ENCODE assay signal across 12 mouse cellular contexts in the genomic region with DNA sequence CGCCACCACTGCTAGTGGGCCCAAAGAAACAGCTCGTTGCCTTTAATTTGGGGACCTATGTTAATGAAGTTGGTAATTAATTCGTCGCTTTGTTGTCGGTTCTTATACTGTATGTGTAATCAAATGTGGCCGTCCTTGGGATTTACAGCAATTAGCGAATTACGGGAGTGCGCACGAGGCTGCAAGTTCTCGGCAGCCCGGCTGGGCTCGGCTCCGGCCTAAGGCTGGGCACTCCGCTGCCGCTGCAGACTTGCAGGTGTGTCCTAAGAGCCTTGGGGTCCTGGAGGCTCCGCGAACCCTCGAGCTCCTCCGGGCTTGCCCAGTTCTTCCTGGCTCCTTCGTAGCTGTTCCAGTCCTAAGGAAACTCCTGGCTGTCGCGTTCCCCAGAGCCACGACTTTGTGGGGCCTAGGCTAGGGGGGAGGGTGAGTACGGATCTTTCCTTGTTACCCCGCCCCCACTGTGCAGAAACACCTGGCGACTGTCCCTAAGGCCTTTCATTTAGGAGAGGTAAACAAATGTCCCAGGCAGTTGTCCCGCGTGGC. TPM values are rescaled to one million over a fixed set of nuclear protein-coding genes. Genes with fewer than 3 reads are reported as not detected.
DNase-seq lines count a peak whose midpoint lies in the region; ATAC-seq and TF ChIP-seq lines count a peak whose summit lies in the region.
"Had no signal": no experiment of that assay in that cellular context is flagged by ENCODE, and none has a peak within 500 bp of the region (broad histone marks: within the 10 kb centered on the region; RNA-seq: fewer than 3 reads in every experiment).

No protein-coding gene starts in this region.

- peaks cover 46% of the 10 kb centered on the region for H3K4me1 ChIP-seq in forebrain, embryonic 12.5 days
- H3K4me1 ChIP-seq in limb, embryonic 12.5 days (replicated peaks), result peaks cover 33% of the 10 kb centered on the region

- TF ChIP-seq CTCF in gastrocnemius, adult 2 months (IDR thresholded peaks at IDR 0.05), result no peak

- peak; percentile 10 for DNase-seq in gastrocnemius, postnatal 10 days
- DNase-seq in gastrocnemius, adult 2 months, result no peak
- peak; percentile 72 for DNase-seq in ZHBTc4 (ENCODE audit: low read depth, low spot score)
- no peak for DNase-seq in thymus, adult 18-20 months
- no peak for DNase-seq in frontal cortex, postnatal 10 days (ENCODE audit: low spot score in 2 of 2)
- DNase-seq: thymus, adult 2 months had no signal

- no peaks in the 10 kb centered on the region for H3K9me3 ChIP-seq in forebrain, embryonic 12.5 days
- H3K9me3 ChIP-seq in limb, embryonic 12.5 days, result no peaks in the 10 kb centered on the region

- peak overlapping the region; percentile 57 for H3K9ac ChIP-seq in forebrain, embryonic 12.5 days
- H3K9ac ChIP-seq in limb, embryonic 12.5 days (replicated peaks), result no peak overlapping the region

- H3K27me3 ChIP-seq in forebrain, embryonic 12.5 days, result peaks cover 71% of the 10 kb centered on the region
- H3K27me3 ChIP-seq in limb, embryonic 12.5 days, result peaks cover 86% of the 10 kb centered on the region

- ATAC-seq in forebrain, embryonic 12.5 days (ENCODE audit: low FRiP score), result peak; percentile 37
- 0 out of 2 replicates have a peak, but pooled peaks have one; percentile 39 for ATAC-seq in limb, embryonic 12.5 days (ENCODE audit: insufficient number of reproducible peaks, insufficient read depth, low FRiP score, low TSS enrichment, low read depth)
- ATAC-seq in erythroblast, adult 5-6 weeks (replicated peaks; ENCODE audit: low FRiP score, poor library complexity, severe bottlenecking), result no peak

- peak overlapping the region; percentile 66 for H3K4me2 ChIP-seq in forebrain, embryonic 12.5 days
- H3K4me2 ChIP-seq in limb, embryonic 12.5 days, result no peak overlapping the region

- no peak overlapping the region for H3K4me3 ChIP-seq in gastrocnemius, adult 2 months
- H3K4me3 ChIP-seq in forebrain, embryonic 12.5 days (replicated peaks), result peak overlapping the region; percentile 58
- no peak overlapping the region for H3K4me3 ChIP-seq in limb, embryonic 12.5 days (replicated peaks)

- H3K36me3 ChIP-seq in forebrain, embryonic 12.5 days (replicated peaks), result no peaks in the 10 kb centered on the region
- H3K36me3 ChIP-seq in limb, embryonic 12.5 days, result no peaks in the 10 kb centered on the region

- under 1% methylated on average over 29 of the region's 29 CpGs for WGBS in forebrain, embryonic 12.5 days
- under 1% methylated on average over 29 of the region's 29 CpGs for WGBS in limb, embryonic 12.5 days

- intact Hi-C loops in gastrocnemius, adult 2 months (cut with DNase I), result no loop called here

- H3K27ac ChIP-seq in gastrocnemius, adult 2 months, result no peak overlapping the region
- H3K27ac ChIP-seq in forebrain, embryonic 12.5 days, result peak overlapping the region; percentile 84
- H3K27ac ChIP-seq in limb, embryonic 12.5 days, result no peak overlapping the region

RNA-seq across cellular contexts. Expression of a gene that starts 4.8 kb away (rescaled TPM):
- not detected for total RNA-seq in gastrocnemius, postnatal 10 days (2021)
- total RNA-seq in gastrocnemius, adult 2 months (2021), result not detected
- polyA plus RNA-seq in forebrain, embryonic 12.5 days (2016; fragmentation: Nextera tagmentation; extraction: Ambion mirVana), result 56.7 and 59.3 TPM in 2 replicates
- polyA plus RNA-seq in limb, embryonic 12.5 days (2016; fragmentation: Nextera tagmentation; extraction: Ambion mirVana), result not detected in 2 replicates
- not detected in 2 replicates for total RNA-seq in erythroblast, adult 5-6 weeks (2015; ENCODE audit: low replicate concordance)
- total RNA-seq in erythroblast, adult 5-6 weeks (2017; ENCODE audit: low replicate concordance), result not detected in 2 replicates
- total RNA-seq: heart, postnatal 36 days; liver, adult 2 months had no signal
- polyA plus RNA-seq: liver, adult 2 months; neural tube, embryonic 14.5 days; thymus, adult 2 months had no signal

Comparison
In these comparisons a context has a peak if more than half of its experiments do, and no peak if none do; other contexts are left out.
1. DNase-seq: peak in gastrocnemius, postnatal 10 days (single experiment) and ZHBTc4 (single experiment); none in gastrocnemius, adult 2 months (single experiment), thymus, adult 18-20 months (0 of 2) and frontal cortex, postnatal 10 days (0 of 2).